Mouse (Mus musculus): Measurements from ENCODE around the gene Olfr692. TPM values are rescaled to one million over a fixed set of nuclear protein-coding genes. Genes with fewer than 3 reads are reported as not detected.

Gene Olfr692
- polyA plus RNA-seq, 1 experiment, result not detected

- no peak overlapping the region for H3K27ac ChIP-seq (ENCODE audit: insufficient read depth, low read length)
- H3K4me1 ChIP-seq (ENCODE audit: control insufficient read depth, insufficient read depth, low read length), result no peaks in the 10 kb centered on the region
- no peak for TF ChIP-seq CTCF (IDR thresholded peaks at IDR 0.05; ENCODE audit: extremely low read depth, insufficient read depth, low read length)
- TF ChIP-seq POLR2A (IDR thresholded peaks at IDR 0.05; ENCODE audit: extremely low read depth, insufficient read depth, low read length), result no peak
- H3K4me3 ChIP-seq (ENCODE audit: insufficient read depth, low read length), result no peak overlapping the region
Observed at GRCm38 (mm10) chr7:105373509-105373908, 5.5 kb downstream of the Olfr692 start.

- TF ChIP-seq CTCF (IDR thresholded peaks at IDR 0.05; ENCODE audit: extremely low read depth, insufficient read depth, low read length) (no peak), POLR2A (IDR thresholded peaks at IDR 0.05; ENCODE audit: extremely low read depth, insufficient read depth, low read length) (no peak)
- H3K4me1 ChIP-seq (ENCODE audit: control insufficient read depth, insufficient read depth, low read length), result no peaks in the 10 kb centered on the region
- no peak overlapping the region for H3K4me3 ChIP-seq (ENCODE audit: insufficient read depth, low read length)
- no peak overlapping the region for H3K27ac ChIP-seq (ENCODE audit: insufficient read depth, low read length)
Observed at GRCm38 (mm10) chr7:105373976-105374375, 5.9 kb downstream of the Olfr692 start.

- H3K4me1 ChIP-seq (ENCODE audit: control insufficient read depth, insufficient read depth, low read length), result no peaks in the 10 kb centered on the region
- TF ChIP-seq POLR2A (IDR thresholded peaks at IDR 0.05; ENCODE audit: extremely low read depth, insufficient read depth, low read length) (no peak), CTCF (IDR thresholded peaks at IDR 0.05; ENCODE audit: extremely low read depth, insufficient read depth, low read length) (no peak)
- no peak within 1 kb of the TSS for H3K27ac ChIP-seq (ENCODE audit: insufficient read depth, low read length)
- H3K4me3 ChIP-seq (ENCODE audit: insufficient read depth, low read length), result no peak within 1 kb of the TSS
Observed at GRCm38 (mm10) chr7:105374866-105375265, 6.8 kb downstream of the Olfr692 start, which contains the start of gene Gm5901. Gene Gm5901, plus strand, starts transcription at chr7:105375038.

GRCm38 (mm10) chr7:105380329-105380728 lies 12.3 kb downstream of the Olfr692 start:
- TF ChIP-seq POLR2A (IDR thresholded peaks at IDR 0.05; ENCODE audit: extremely low read depth, insufficient read depth, low read length), result no peak
- no peak for TF ChIP-seq CTCF (IDR thresholded peaks at IDR 0.05; ENCODE audit: extremely low read depth, insufficient read depth, low read length)
- H3K4me1 ChIP-seq (ENCODE audit: control insufficient read depth, insufficient read depth, low read length), result no peaks in the 10 kb centered on the region
- H3K4me3 ChIP-seq (ENCODE audit: insufficient read depth, low read length), result no peak overlapping the region
- no peak overlapping the region for H3K27ac ChIP-seq (ENCODE audit: insufficient read depth, low read length)

GRCm38 (mm10) chr7:105387696-105388095 lies 19.7 kb downstream of the Olfr692 start:
- Histone ChIP-seq H3K4me3 (ENCODE audit: insufficient read depth, low read length) (no peak overlapping the region), H3K27ac (ENCODE audit: insufficient read depth, low read length) (no peak overlapping the region), H3K4me1 (ENCODE audit: control insufficient read depth, insufficient read depth, low read length) (no peaks in the 10 kb centered on the region)
- TF ChIP-seq CTCF (IDR thresholded peaks at IDR 0.05; ENCODE audit: extremely low read depth, insufficient read depth, low read length) (no peak), POLR2A (IDR thresholded peaks at IDR 0.05; ENCODE audit: extremely low read depth, insufficient read depth, low read length) (no peak)

GRCm38 (mm10) chr7:105390236-105390635 lies 22.2 kb downstream of the Olfr692 start:
- H3K4me3 ChIP-seq (ENCODE audit: insufficient read depth, low read length), result no peak overlapping the region
- H3K27ac ChIP-seq (ENCODE audit: insufficient read depth, low read length), result no peak overlapping the region
- TF ChIP-seq CTCF (IDR thresholded peaks at IDR 0.05; ENCODE audit: extremely low read depth, insufficient read depth, low read length), result no peak
- TF ChIP-seq POLR2A (IDR thresholded peaks at IDR 0.05; ENCODE audit: extremely low read depth, insufficient read depth, low read length), result no peak
- no peaks in the 10 kb centered on the region for H3K4me1 ChIP-seq (ENCODE audit: control insufficient read depth, insufficient read depth, low read length)

GRCm38 (mm10) chr7:105394606-105395005 lies 26.6 kb downstream of the Olfr692 start:
- TF ChIP-seq CTCF (IDR thresholded peaks at IDR 0.05; ENCODE audit: extremely low read depth, insufficient read depth, low read length), result no peak
- TF ChIP-seq POLR2A (IDR thresholded peaks at IDR 0.05; ENCODE audit: extremely low read depth, insufficient read depth, low read length), result no peak
- Histone ChIP-seq H3K27ac (ENCODE audit: insufficient read depth, low read length) (no peak overlapping the region), H3K4me3 (ENCODE audit: insufficient read depth, low read length) (no peak overlapping the region), H3K4me1 (ENCODE audit: control insufficient read depth, insufficient read depth, low read length) (peaks cover 2% of the 10 kb centered on the region; the same call in 1 of the 2 replicates)

GRCm38 (mm10) chr7:105395131-105395820 lies 27.2 kb downstream of the Olfr692 start:
- peaks cover 2% of the 10 kb centered on the region; the same call in 1 of the 2 replicates for H3K4me1 ChIP-seq (ENCODE audit: control insufficient read depth, insufficient read depth, low read length)
- no peak overlapping the region for H3K4me3 ChIP-seq (ENCODE audit: insufficient read depth, low read length)
- TF ChIP-seq POLR2A (IDR thresholded peaks at IDR 0.05; ENCODE audit: extremely low read depth, insufficient read depth, low read length), result no peak
- TF ChIP-seq CTCF (IDR thresholded peaks at IDR 0.05; ENCODE audit: extremely low read depth, insufficient read depth, low read length), result no peak
- H3K27ac ChIP-seq (ENCODE audit: insufficient read depth, low read length), result no peak overlapping the region

- peaks cover 2% of the 10 kb centered on the region; the same call in 1 of the 2 replicates for H3K4me1 ChIP-seq (ENCODE audit: control insufficient read depth, insufficient read depth, low read length)
- TF ChIP-seq POLR2A (IDR thresholded peaks at IDR 0.05; ENCODE audit: extremely low read depth, insufficient read depth, low read length) (no peak), CTCF (IDR thresholded peaks at IDR 0.05; ENCODE audit: extremely low read depth, insufficient read depth, low read length) (no peak)
- H3K27ac ChIP-seq (ENCODE audit: insufficient read depth, low read length), result no peak overlapping the region
- H3K4me3 ChIP-seq (ENCODE audit: insufficient read depth, low read length), result no peak overlapping the region
Observed at GRCm38 (mm10) chr7:105396126-105396525, 28.1 kb downstream of the Olfr692 start.
